Mouse (Mus musculus) olfactory bulb, adult 2 months (tissue): Measurements from ENCODE around the gene Prkag3.

Experiments used
- CTCF ChIP-seq: fragments of 200-500 bp; IDR thresholded peaks from 2 replicates; pipeline ENCODE4 v1.5.1; 2012; ENCODE audit warnings: low read depth, mild to moderate bottlenecking, low read length, moderate library complexity; ENCODE audit not compliant: insufficient read depth
- POLR2A ChIP-seq: fragments of 200-500 bp; IDR thresholded peaks from 2 replicates; pipeline ENCODE4 v1.6.1; 2012; ENCODE audit warnings: mild to moderate bottlenecking, low read depth, low read length, moderate library complexity; ENCODE audit not compliant: insufficient read depth

DNA sequence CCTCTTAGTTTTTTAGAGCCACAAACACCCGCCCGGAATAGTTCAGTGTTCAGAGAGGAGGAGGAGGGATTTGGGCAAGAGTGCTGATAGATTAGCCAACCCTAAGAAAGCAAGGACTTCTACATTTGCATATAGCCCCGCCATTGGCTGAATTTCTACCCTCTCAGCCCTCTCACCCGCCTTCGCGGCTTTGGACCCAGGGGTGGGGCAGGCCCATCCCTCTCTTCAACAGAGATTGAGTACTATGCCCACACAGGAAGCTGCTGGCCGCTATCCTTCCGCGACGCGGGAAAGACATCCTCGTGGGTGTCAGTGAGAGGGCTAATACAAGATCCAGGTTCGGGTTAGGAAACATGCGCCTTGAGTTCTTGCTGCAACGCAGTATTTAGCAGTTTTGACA lies 24.1 kb upstream of the Prkag3 start:
- TF ChIP-seq CTCF (no peak), POLR2A (no peak)
